Mouse (Mus musculus): ENCODE measurements around the gene Klrg2. TPM values are rescaled to one million over a fixed set of nuclear protein-coding genes. Genes with fewer than 3 reads are reported as not detected.

Klrg2 gene
- polyA plus RNA-seq, 1 experiment from 2014 or later, result 0.24 TPM

GRCm38 (mm10) chr6:38626086-38626485, 11.0 kb downstream of the Klrg2 start:
- peaks cover 10% of the 10 kb centered on the region; the same call in 1 of the 2 replicates for H3K36me3 ChIP-seq
- no peaks in the 10 kb centered on the region for H3K4me1 ChIP-seq (replicated peaks)
- no peaks in the 10 kb centered on the region for H3K9me3 ChIP-seq
- no peak overlapping the region for H3K27ac ChIP-seq (replicated peaks)
- H3K27me3 ChIP-seq, result no peaks in the 10 kb centered on the region
- ATAC-seq (ENCODE audit: low read depth), result no peak
- 95% methylated on average over 5 of the region's 5 CpGs for WGBS
- H3K4me3 ChIP-seq, result no peak overlapping the region
- H3K4me2 ChIP-seq, result no peak overlapping the region
- no peak overlapping the region for H3K9ac ChIP-seq

DNA sequence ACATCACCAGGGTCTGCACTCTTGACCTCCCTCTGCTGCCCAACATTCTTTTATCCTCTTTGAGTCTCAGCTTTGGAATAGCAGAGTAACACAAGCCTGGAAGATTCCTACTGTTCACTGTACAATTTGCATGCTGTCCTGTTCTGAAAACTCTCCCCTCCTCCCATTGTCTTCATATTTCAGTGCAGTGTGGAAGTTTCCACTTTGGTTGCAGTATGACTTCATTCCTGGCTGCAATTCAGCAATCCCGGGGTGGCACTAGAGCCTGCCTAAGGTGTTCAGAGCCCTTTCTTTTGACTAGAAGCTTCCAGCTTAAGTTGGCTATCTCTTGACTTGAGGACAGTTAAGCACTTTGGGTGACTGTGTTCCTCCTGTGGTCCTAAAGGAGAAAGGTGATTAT, 12.6 kb downstream of the Klrg2 start:
- Histone ChIP-seq H3K9ac (no peak overlapping the region), H3K4me3 (no peak overlapping the region), H3K36me3 (peaks cover 20% of the 10 kb centered on the region), H3K9me3 (no peaks in the 10 kb centered on the region), H3K4me2 (no peak overlapping the region), H3K27ac (replicated peaks) (no peak overlapping the region), H3K27me3 (no peaks in the 10 kb centered on the region), H3K4me1 (replicated peaks) (no peaks in the 10 kb centered on the region)
- no peak for ATAC-seq (ENCODE audit: low read depth)
- 84% methylated on average over 1 of the region's 1 CpGs for WGBS

DNA sequence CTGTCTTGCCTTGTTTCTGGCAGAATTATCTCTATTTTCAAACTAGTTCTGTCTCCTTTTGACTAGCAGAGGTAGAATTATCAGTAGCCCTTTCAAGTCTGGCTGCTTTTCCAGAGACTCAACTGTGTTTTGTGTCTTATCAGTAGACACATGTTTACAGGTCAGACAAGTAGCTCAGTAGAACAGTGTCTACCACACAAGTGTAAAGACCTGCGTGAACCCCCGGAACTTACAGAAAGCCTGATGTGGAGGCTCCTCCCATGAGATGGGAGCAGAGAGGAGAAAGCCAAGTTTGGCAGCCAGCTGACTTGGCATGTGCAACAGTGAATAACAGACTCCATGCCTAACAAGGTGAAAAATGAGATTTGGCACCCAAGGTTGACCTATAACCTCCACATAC, 13.6 kb downstream of the Klrg2 start:
- Histone ChIP-seq H3K27ac (replicated peaks) (no peak overlapping the region), H3K4me1 (replicated peaks) (no peaks in the 10 kb centered on the region), H3K4me3 (no peak overlapping the region), H3K27me3 (no peaks in the 10 kb centered on the region), H3K9ac (no peak overlapping the region), H3K4me2 (no peak overlapping the region), H3K9me3 (0 out of 2 replicates have a peak, but pooled peaks cover 2% of the 10 kb centered on the region), H3K36me3 (peaks cover 30% of the 10 kb centered on the region)
- no peak for ATAC-seq (ENCODE audit: low read depth)
- WGBS, result 90% methylated on average over 2 of the region's 2 CpGs

DNA sequence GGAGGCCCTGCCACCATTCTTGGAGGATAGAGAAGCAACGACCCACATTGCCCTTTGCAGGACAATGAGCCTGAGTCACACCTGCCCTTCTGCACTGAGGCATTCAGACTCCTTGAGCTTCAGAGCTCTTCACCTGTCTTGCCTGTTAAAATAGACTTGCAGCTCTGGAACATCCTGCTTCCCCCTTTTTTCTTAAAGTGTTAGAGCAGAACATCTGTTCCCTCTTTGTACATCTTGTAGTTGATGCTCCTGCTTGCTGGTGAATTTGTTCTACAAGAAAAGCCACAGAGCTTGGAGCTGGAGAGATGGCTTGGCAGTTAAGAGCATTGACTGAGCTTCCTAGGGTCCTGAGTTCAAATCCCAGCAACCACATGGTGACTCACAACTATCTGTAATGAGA, 14.6 kb downstream of the Klrg2 start:
- Histone ChIP-seq H3K27me3 (no peaks in the 10 kb centered on the region), H3K4me3 (no peak overlapping the region), H3K9me3 (0 out of 2 replicates have a peak, but pooled peaks cover 5% of the 10 kb centered on the region), H3K36me3 (peaks cover 39% of the 10 kb centered on the region), H3K27ac (replicated peaks) (no peak overlapping the region), H3K4me1 (replicated peaks) (no peaks in the 10 kb centered on the region), H3K4me2 (no peak overlapping the region), H3K9ac (no peak overlapping the region)
- 88% methylated on average over 1 of the region's 1 CpGs for WGBS
- ATAC-seq (ENCODE audit: low read depth), result no peak

GRCm38 (mm10) chr6:38609892-38610291, 27.1 kb downstream of the Klrg2 start:
- Histone ChIP-seq H3K4me2 (no peak overlapping the region), H3K27ac (replicated peaks) (no peak overlapping the region), H3K9ac (no peak overlapping the region), H3K4me1 (replicated peaks) (no peaks in the 10 kb centered on the region), H3K36me3 (peaks cover 40% of the 10 kb centered on the region), H3K9me3 (no peaks in the 10 kb centered on the region), H3K4me3 (no peak overlapping the region), H3K27me3 (no peaks in the 10 kb centered on the region)
- WGBS, result 78% methylated on average over 2 of the region's 2 CpGs
- no peak for ATAC-seq (ENCODE audit: low read depth)

- Histone ChIP-seq H3K27me3 (no peaks in the 10 kb centered on the region), H3K9me3 (no peaks in the 10 kb centered on the region), H3K4me2 (no peak overlapping the region), H3K4me1 (replicated peaks) (no peaks in the 10 kb centered on the region), H3K36me3 (peaks cover 55% of the 10 kb centered on the region), H3K4me3 (no peak overlapping the region), H3K9ac (no peak overlapping the region), H3K27ac (replicated peaks) (no peak overlapping the region)
- ATAC-seq (ENCODE audit: low read depth), result no peak
- WGBS, result 93% methylated on average over 4 of the region's 4 CpGs
Measured at GRCm38 (mm10) chr6:38597481-38597880, 39.6 kb downstream of the Klrg2 start.

DNA sequence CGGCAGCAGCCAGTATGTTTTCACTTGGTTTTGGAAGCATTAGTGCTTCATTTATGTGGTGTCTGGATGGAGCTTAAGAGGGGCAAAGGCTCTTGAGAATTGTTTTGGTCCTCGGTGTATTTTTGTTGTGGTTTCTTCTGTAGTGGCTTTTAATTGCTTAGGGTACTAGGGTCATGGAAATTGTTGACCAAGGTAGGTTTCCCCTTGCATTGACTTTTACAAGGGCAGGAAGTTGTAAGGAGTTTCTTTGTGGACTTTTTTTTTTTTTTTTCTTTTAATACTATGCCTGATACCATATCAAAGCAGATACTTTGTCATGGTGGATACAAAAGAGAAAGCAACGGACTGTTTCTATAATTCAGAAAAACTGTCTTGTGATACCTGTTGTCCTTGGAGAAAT, 55.3 kb downstream of the Klrg2 start:
- H3K4me2 ChIP-seq, result no peak overlapping the region
- WGBS, result 90% methylated on average over 3 of the region's 3 CpGs

DNA sequence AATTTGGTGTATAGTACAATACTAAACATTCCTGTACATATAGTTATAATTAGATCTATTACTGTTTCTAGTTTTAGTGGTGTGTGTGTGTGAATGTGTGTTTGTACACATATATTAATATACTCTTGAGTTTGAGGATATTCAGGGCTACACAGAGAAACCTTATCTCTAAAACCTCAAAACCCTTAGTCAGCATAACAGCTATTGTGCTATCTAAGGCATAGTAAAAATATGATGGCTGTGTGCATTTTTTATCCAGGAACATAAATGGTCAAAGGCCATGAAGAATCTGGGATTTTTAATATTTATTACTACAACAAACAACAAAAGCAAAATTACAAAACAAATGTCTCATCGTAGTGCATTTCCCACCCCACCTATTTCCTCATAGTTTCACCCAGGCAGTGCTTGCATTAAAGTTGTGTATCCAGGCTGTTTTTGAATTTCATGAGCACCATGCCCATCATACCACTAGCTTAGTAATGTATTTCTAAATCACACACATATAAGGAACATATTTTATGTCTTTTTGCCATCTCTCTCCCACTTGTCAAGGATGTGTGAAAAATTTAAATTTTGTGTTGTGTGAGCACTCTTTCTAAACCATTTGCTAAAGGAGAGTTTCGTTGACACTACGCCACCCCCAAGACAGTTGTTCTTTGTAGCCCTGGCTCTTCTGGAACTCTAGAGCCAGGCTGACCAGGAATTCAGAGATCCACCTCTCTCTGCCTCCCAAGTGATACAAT, 56.8 kb downstream of the Klrg2 start:
- 95% methylated on average over 3 of the region's 3 CpGs for WGBS

More for the DNA sequence above, 55.3 kb downstream of the Klrg2 start:
- no peak overlapping the region for H3K9ac ChIP-seq
- peaks cover 48% of the 10 kb centered on the region for H3K36me3 ChIP-seq
- no peak overlapping the region for H3K4me3 ChIP-seq
- ATAC-seq (ENCODE audit: low read depth), result no peak
- no peak overlapping the region for H3K27ac ChIP-seq (replicated peaks)
- no peaks in the 10 kb centered on the region for H3K4me1 ChIP-seq (replicated peaks)
- no peaks in the 10 kb centered on the region for H3K27me3 ChIP-seq
- H3K9me3 ChIP-seq, result no peaks in the 10 kb centered on the region

DNA sequence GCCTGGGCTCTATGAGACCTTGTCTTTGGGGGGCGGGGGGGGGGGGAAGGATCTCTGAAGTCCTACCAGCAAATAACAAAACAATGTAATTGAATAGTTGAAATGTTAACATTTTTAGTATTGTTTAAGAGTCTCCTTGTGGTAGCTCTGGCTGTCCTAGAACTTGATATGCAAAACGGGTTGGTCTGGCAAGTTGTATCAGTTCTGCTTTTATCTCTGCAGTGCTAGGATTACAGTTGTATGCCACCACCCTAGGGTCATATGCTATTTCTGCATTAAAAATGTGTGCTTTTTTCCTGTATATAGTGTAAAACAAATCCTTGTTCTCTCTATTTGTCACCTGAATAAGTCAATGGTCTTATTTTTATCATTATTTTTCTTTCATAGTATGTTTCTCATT, 60.9 kb downstream of the Klrg2 start:
- H3K4me2 ChIP-seq, result no peak overlapping the region
- WGBS, result 91% methylated on average over 2 of the region's 2 CpGs
- H3K4me3 ChIP-seq, result no peak overlapping the region
- H3K27ac ChIP-seq (replicated peaks), result no peak overlapping the region
- H3K9ac ChIP-seq, result no peak overlapping the region
- H3K36me3 ChIP-seq, result peaks cover 55% of the 10 kb centered on the region
- H3K9me3 ChIP-seq, result no peaks in the 10 kb centered on the region
- no peak for ATAC-seq (ENCODE audit: low read depth)
- H3K27me3 ChIP-seq, result no peaks in the 10 kb centered on the region
- no peaks in the 10 kb centered on the region for H3K4me1 ChIP-seq (replicated peaks)

More for the DNA sequence above, 56.8 kb downstream of the Klrg2 start:
- ATAC-seq (ENCODE audit: low read depth), result no peak
- H3K4me3 ChIP-seq, result no peak overlapping the region
- no peak overlapping the region for H3K27ac ChIP-seq (replicated peaks)
- no peaks in the 10 kb centered on the region for H3K9me3 ChIP-seq
- no peaks in the 10 kb centered on the region for H3K27me3 ChIP-seq
- peaks cover 41% of the 10 kb centered on the region for H3K36me3 ChIP-seq
- no peak overlapping the region for H3K4me2 ChIP-seq
- H3K9ac ChIP-seq, result no peak overlapping the region
- no peaks in the 10 kb centered on the region for H3K4me1 ChIP-seq (replicated peaks)

Other genes with a start within 250 kb of the Klrg2 start
- 23.5 and 23.7 TPM in 2 replicates for gene Ubn2, start 203.3 kb downstream of the Klrg2 start, polyA plus RNA-seq (2015; fragmentation: Nextera tagmentation; extraction: Ambion mirVana)
- 165 and 187 TPM in 2 replicates for gene Fmc1, start 103.7 kb downstream of the Klrg2 start, polyA plus RNA-seq (2015; fragmentation: Nextera tagmentation; extraction: Ambion mirVana)
- gene Luc7l2, start 85.9 kb downstream of the Klrg2 start, polyA plus RNA-seq (2015; fragmentation: Nextera tagmentation; extraction: Ambion mirVana), result 38.3 and 41.1 TPM in 2 replicates
- gene Clec2l, start 25.8 kb upstream of the Klrg2 start, polyA plus RNA-seq (2015; fragmentation: Nextera tagmentation; extraction: Ambion mirVana), result 9.0 and 12.7 TPM in 2 replicates
- gene Tbxas1, start 238.2 kb upstream of the Klrg2 start, polyA plus RNA-seq (2015; fragmentation: Nextera tagmentation; extraction: Ambion mirVana), result 2.5 and 4.1 TPM in 2 replicates
- 32.8 and 37.9 TPM in 2 replicates for gene Hipk2, start 238.9 kb upstream of the Klrg2 start, polyA plus RNA-seq (2015; fragmentation: Nextera tagmentation; extraction: Ambion mirVana)

All from neural tube, embryonic 13.5 days (tissue).